Mouse (Mus musculus) heart, adult 2 months (tissue): ENCODE results near the gene Atl2.

Experiments used
- CTCF ChIP-seq: fragments of 200-600 bp; IDR thresholded peaks from 2 replicates; pipeline ENCODE4 v1.8.1; 2022; ENCODE audit warnings: antibody characterized with exemption, mild to moderate bottlenecking, moderate library complexity
- EP300 ChIP-seq: fragments of 200-500 bp; IDR thresholded peaks from 2 replicates; pipeline ENCODE4 v1.6.1; 2011; ENCODE audit warnings: low read depth, low read length, control low read depth; ENCODE audit not compliant: insufficient read depth
- POLR2A ChIP-seq: fragments of 200-500 bp; IDR thresholded peaks from 2 replicates; pipeline ENCODE4 v1.6.1; 2011; ENCODE audit warnings: mild to moderate bottlenecking, low read depth, low read length, control low read depth; ENCODE audit not compliant: insufficient read depth

GRCm38 (mm10) chr17:79942418-79942817 lies 46.5 kb upstream of the Atl2 start:
- no peak for TF ChIP-seq CTCF
- no peak for TF ChIP-seq POLR2A
- no peak for TF ChIP-seq EP300
